Mouse (Mus musculus): ENCODE measurements around the gene Zfp865.

- TF ChIP-seq POLR2AphosphoS5 (IDR thresholded peaks at IDR 0.05; ENCODE audit: insufficient replicate concordance, low read depth, low read length) (no peak), CTCF (IDR thresholded peaks at IDR 0.05; ENCODE audit: low read depth, low read length) (no peak), GATA1 (IDR thresholded peaks at IDR 0.05; ENCODE audit: borderline replicate concordance, low read length) (no peak), TAL1 (conservative IDR thresholded peaks at IDR 0.05; ENCODE audit: low read depth, low read length) (no peak)
Observed at GRCm38 (mm10) chr7:5020000-5020681, at the start of gene Zfp865, which contains the start of gene Ccdc106.
